Mouse (Mus musculus) cortical plate, adult 2 months (tissue): ENCODE data around the gene Shcbp1l.
"Not testable (repeated sequence)": the region's sequence is repeated elsewhere in the genome, so short reads cannot be mapped to it uniquely, and the experiment has no call there.

Experiments
- CTCF ChIP-seq: fragments of 200-500 bp; IDR thresholded peaks from 2 replicates; pipeline ENCODE4 v1.5.1; 2011; ENCODE audit warnings: mild to moderate bottlenecking, control low read depth, low read length; ENCODE audit not compliant: insufficient read depth; ENCODE audit errors: extremely low read depth
- POLR2A ChIP-seq: fragments of 200-500 bp; IDR thresholded peaks from 2 replicates; pipeline ENCODE4 v1.6.1; 2011; ENCODE audit warnings: mild to moderate bottlenecking, low read length, control low read depth; ENCODE audit not compliant: insufficient read depth; ENCODE audit errors: extremely low read depth

- not testable (repeated sequence) for TF ChIP-seq CTCF, POLR2A
These were observed 8.6 kb upstream of the Shcbp1l start for GRCm38 (mm10) chr1:153416271-153416832.
